In the genomic region with DNA sequence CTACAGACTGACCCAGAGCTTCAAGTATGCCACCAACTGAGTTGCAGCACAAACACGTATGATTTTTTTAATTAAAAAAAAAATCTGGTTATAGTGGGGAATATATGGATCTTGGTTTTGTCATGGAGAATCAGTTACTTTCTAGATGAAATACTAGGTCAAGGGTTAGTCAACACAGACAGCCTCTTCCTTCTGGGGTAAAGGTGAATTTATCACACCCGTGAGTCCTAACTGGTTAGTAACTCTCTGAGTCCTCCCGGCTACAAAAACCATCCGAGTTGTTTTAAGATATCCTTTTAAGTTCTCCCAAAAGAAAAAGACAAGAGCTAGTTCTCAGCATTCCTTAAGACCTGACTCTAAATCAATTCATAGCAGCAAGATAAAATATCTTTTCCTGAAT, we compare ENCODE assay signal across 25 mouse cellular contexts.
A peak's percentile ranks its signal among the peaks of the same experiment; 100 is the strongest.
DNase-seq lines count a peak whose midpoint lies in the region; ATAC-seq and TF ChIP-seq lines count a peak whose summit lies in the region.
"Had no signal": no experiment of that assay in that cellular context is flagged by ENCODE, and none has a peak within 500 bp of the region (broad histone marks: within the 10 kb centered on the region; RNA-seq: fewer than 3 reads in every experiment).

No protein-coding gene starts in this region.

- peak; percentile 70 for DNase-seq in liver, adult 2 months (ENCODE audit: extremely low read depth, low read depth, low spot score)
- no peak for DNase-seq in liver, embryonic 11.5 days (ENCODE audit: low spot score)
- peak; percentile 26 for DNase-seq in adipocyte (ENCODE audit: low spot score)
- DNase-seq in layer of hippocampus, adult 2 months (ENCODE audit: low spot score in 2 of 2), result no peak
- DNase-seq: adrenal gland, adult 8-10 months; B cell, adult 2 months; cerebellum, adult 11-12 months; cerebellum, adult 9-11 months; embryo, embryonic 11 days; gastrocnemius, postnatal 25 days; kidney, postnatal 14 days; lung, adult 18-20 months; spleen, adult 18-20 months; thymus, adult 2 months; thymus, postnatal 36 days had no signal

- H3K79me2 ChIP-seq in liver, adult 2 months (ENCODE audit: control insufficient read depth, insufficient read depth, low read length), result peaks cover 46% of the 10 kb centered on the region

- 55% methylated on average over 4 of the region's 4 CpGs for WGBS in intestine, embryonic 16.5 days
- 51% methylated on average over 4 of the region's 4 CpGs for WGBS in intestine, embryonic 15.5 days
- 27% methylated on average over 4 of the region's 4 CpGs for WGBS in liver, adult 2 months
- WGBS in liver, embryonic 11.5 days, result 62% methylated on average over 4 of the region's 4 CpGs

- no peak overlapping the region for H3K4me3 ChIP-seq in intestine, embryonic 16.5 days (ENCODE audit: low read length)
- no peak overlapping the region for H3K4me3 ChIP-seq in intestine, embryonic 15.5 days (replicated peaks)
- no peak overlapping the region for H3K4me3 ChIP-seq in liver, adult 2 months (ENCODE audit: insufficient read depth, low read depth, low read length)
- no peak overlapping the region for H3K4me3 ChIP-seq in liver, embryonic 11.5 days (ENCODE audit: low read depth, low read length)
- H3K4me3 ChIP-seq in brown adipose tissue, adult 24 weeks (ENCODE audit: insufficient read depth, low read depth, low read length), result no peak overlapping the region
- no peak overlapping the region for H3K4me3 ChIP-seq in layer of hippocampus, adult 2 months
- H3K4me3 ChIP-seq: embryonic facial prominence, embryonic 12.5 days; liver, embryonic 12.5 days had no signal

- no peak overlapping the region for H3K4me2 ChIP-seq in intestine, embryonic 16.5 days (ENCODE audit: low read depth, low read length)
- H3K4me2 ChIP-seq in intestine, embryonic 15.5 days (replicated peaks), result no peak overlapping the region
- H3K4me2 ChIP-seq in liver, embryonic 11.5 days, result no peak overlapping the region
- H3K4me2 ChIP-seq: embryonic facial prominence, embryonic 12.5 days; hindbrain, embryonic 14.5 days; liver, embryonic 12.5 days had no signal

- TF ChIP-seq POLR2A in liver, adult 2 months (IDR thresholded peaks at IDR 0.05; ENCODE audit: extremely low read depth, insufficient read depth, low read length), result no peak

- H3K27ac ChIP-seq in intestine, embryonic 16.5 days (ENCODE audit: low read length), result 0 out of 2 replicates have a peak overlapping the region, but pooled peaks have one; percentile 16
- no peak overlapping the region for H3K27ac ChIP-seq in intestine, embryonic 15.5 days
- peak overlapping the region; percentile 88 for H3K27ac ChIP-seq in liver, adult 2 months (replicated peaks; ENCODE audit: insufficient read depth, low read depth, low read length)
- H3K27ac ChIP-seq in liver, embryonic 11.5 days (ENCODE audit: low read depth, low read length), result no peak overlapping the region
- peak overlapping the region; percentile 95 for H3K27ac ChIP-seq in brown adipose tissue, adult 24 weeks (replicated peaks; ENCODE audit: low read depth, low read length)
- H3K27ac ChIP-seq in layer of hippocampus, adult 2 months, result no peak overlapping the region
- H3K27ac ChIP-seq: embryonic facial prominence, embryonic 12.5 days; hindbrain, embryonic 14.5 days; liver, embryonic 12.5 days had no signal

- no peaks in the 10 kb centered on the region for H3K36me3 ChIP-seq in intestine, embryonic 16.5 days (ENCODE audit: control insufficient read depth, insufficient read depth, low read length)
- H3K36me3 ChIP-seq in intestine, embryonic 15.5 days, result no peaks in the 10 kb centered on the region
- peaks cover 14% of the 10 kb centered on the region for H3K36me3 ChIP-seq in liver, adult 2 months (ENCODE audit: control insufficient read depth, insufficient read depth, low read length)
- no peaks in the 10 kb centered on the region for H3K36me3 ChIP-seq in liver, embryonic 11.5 days (ENCODE audit: control insufficient read depth, insufficient read depth, low read length)

- no peak for TF ChIP-seq CTCF in liver, adult 2 months (IDR thresholded peaks at IDR 0.05; ENCODE audit: low read depth, low read length)
- no peak for TF ChIP-seq CTCF in layer of hippocampus, adult 2 months (conservative IDR thresholded peaks at IDR 0.05)

- no peaks in the 10 kb centered on the region for H3K9me3 ChIP-seq in intestine, embryonic 16.5 days (ENCODE audit: control insufficient read depth, low read length)
- no peaks in the 10 kb centered on the region for H3K9me3 ChIP-seq in intestine, embryonic 15.5 days
- H3K9me3 ChIP-seq in liver, embryonic 11.5 days (ENCODE audit: control insufficient read depth, low read length), result no peaks in the 10 kb centered on the region
- H3K9me3 ChIP-seq: embryonic facial prominence, embryonic 12.5 days; liver, embryonic 12.5 days had no signal

- peaks cover 19% of the 10 kb centered on the region for H3K4me1 ChIP-seq in intestine, embryonic 16.5 days (ENCODE audit: control insufficient read depth, insufficient read depth, low read length)
- H3K4me1 ChIP-seq in intestine, embryonic 15.5 days (replicated peaks), result peaks cover 9% of the 10 kb centered on the region; the same call in 1 of the 2 replicates
- peaks cover 16% of the 10 kb centered on the region for H3K4me1 ChIP-seq in liver, adult 2 months (ENCODE audit: control insufficient read depth, insufficient read depth, low read length)
- H3K4me1 ChIP-seq in liver, embryonic 11.5 days (replicated peaks; ENCODE audit: control insufficient read depth, insufficient read depth, low read length), result peaks cover 3% of the 10 kb centered on the region; the same call in 1 of the 2 replicates
- peaks cover 22% of the 10 kb centered on the region for H3K4me1 ChIP-seq in brown adipose tissue, adult 24 weeks (ENCODE audit: control insufficient read depth, insufficient read depth, insufficient read length, low read length)

- no peak for ATAC-seq in intestine, embryonic 16.5 days
- no peak for ATAC-seq in intestine, embryonic 15.5 days
- no peak for ATAC-seq in liver, embryonic 11.5 days (replicated peaks; ENCODE audit: low FRiP score)
- ATAC-seq: activated CD4-positive, CD25-positive, alpha-beta regulatory T cell, adult 4 months; forebrain, embryonic 14.5 days; liver, embryonic 12.5 days; lung, postnatal 0 days; midbrain, embryonic 16.5 days had no signal

- H3K27me3 ChIP-seq in intestine, embryonic 16.5 days (replicated peaks; ENCODE audit: control insufficient read depth, insufficient read depth, low read length), result no peaks in the 10 kb centered on the region
- H3K27me3 ChIP-seq in intestine, embryonic 15.5 days (replicated peaks), result no peaks in the 10 kb centered on the region
- H3K27me3 ChIP-seq in liver, adult 2 months (ENCODE audit: control insufficient read depth, insufficient read depth, low read length), result no peaks in the 10 kb centered on the region
- no peaks in the 10 kb centered on the region for H3K27me3 ChIP-seq in liver, embryonic 11.5 days (replicated peaks; ENCODE audit: control insufficient read depth, insufficient read depth, low read length)
- H3K27me3 ChIP-seq: embryonic facial prominence, embryonic 12.5 days; liver, embryonic 12.5 days had no signal

- H3K9ac ChIP-seq in intestine, embryonic 16.5 days (ENCODE audit: low read depth, low read length), result no peak overlapping the region
- no peak overlapping the region for H3K9ac ChIP-seq in intestine, embryonic 15.5 days
- H3K9ac ChIP-seq in liver, adult 2 months (ENCODE audit: low read depth, low read length), result no peak overlapping the region; the same call in 1 of the 2 replicates
- H3K9ac ChIP-seq in liver, embryonic 11.5 days (ENCODE audit: low read depth, low read length), result no peak overlapping the region
- H3K9ac ChIP-seq: embryonic facial prominence, embryonic 12.5 days; hindbrain, embryonic 14.5 days; liver, embryonic 12.5 days had no signal

Comparison
In these comparisons a context has a peak if more than half of its experiments do, and no peak if none do; other contexts are left out.
1. H3K27ac ChIP-seq: peak in intestine, embryonic 16.5 days (single experiment), liver, adult 2 months (single experiment) and brown adipose tissue, adult 24 weeks (single experiment); none in intestine, embryonic 15.5 days (single experiment), liver, embryonic 11.5 days (single experiment) and layer of hippocampus, adult 2 months (single experiment).
2. DNase-seq: peak in liver, adult 2 months (single experiment) and adipocyte (single experiment); none in liver, embryonic 11.5 days (single experiment) and layer of hippocampus, adult 2 months (0 of 2).